Mouse (Mus musculus): ENCODE measurements at regions not wholly inside any gene's neighbourhood (a gene's known extent, or its start where the extent isn't known, plus 50 kb on each side); places are given as distances from the start of the nearest gene placed in this dataset.

- ATAC-seq (replicated peaks; ENCODE audit: low read depth, poor library complexity, severe bottlenecking): peak; percentile 62
These were observed 170.8 kb upstream of the Gm49356 start for GRCm38 (mm10) chr15:58718282-58718681.

GRCm38 (mm10) chr15:58719410-58719809, 169.7 kb upstream of the Gm49356 start:
- ATAC-seq (replicated peaks; ENCODE audit: low read depth, poor library complexity, severe bottlenecking): no peak

GRCm38 (mm10) chr15:58727041-58727440, 162.1 kb upstream of the Gm49356 start:
- ATAC-seq (replicated peaks; ENCODE audit: low read depth, poor library complexity, severe bottlenecking): no peak

- no peak for ATAC-seq (replicated peaks; ENCODE audit: low read depth, poor library complexity, severe bottlenecking)
These were observed 160.8 kb upstream of the Gm49356 start for GRCm38 (mm10) chr15:58728264-58728663.

GRCm38 (mm10) chr15:58730861-58731260, 158.2 kb upstream of the Gm49356 start:
- ATAC-seq (replicated peaks; ENCODE audit: low read depth, poor library complexity, severe bottlenecking): no peak

- no peak for ATAC-seq (replicated peaks; ENCODE audit: low read depth, poor library complexity, severe bottlenecking)
These were observed 157.8 kb upstream of the Gm49356 start for GRCm38 (mm10) chr15:58731346-58731745.

- peak; percentile 22 for ATAC-seq (replicated peaks; ENCODE audit: low read depth, poor library complexity, severe bottlenecking)
These were observed 157.0 kb upstream of the Gm49356 start for GRCm38 (mm10) chr15:58731952-58732642.

Measured in common myeloid progenitor, adult 5-6 weeks (primary cell).